Mouse (Mus musculus): ENCODE measurements around the gene Hsd17b6. TPM values are rescaled to one million over a fixed set of nuclear protein-coding genes. Genes with fewer than 3 reads are reported as not detected.
"Not testable (repeated sequence)": the region's sequence is repeated elsewhere in the genome, so short reads cannot be mapped to it uniquely, and the experiment has no call there.

The Hsd17b6 gene
- not detected for total RNA-seq (2021)

DNA sequence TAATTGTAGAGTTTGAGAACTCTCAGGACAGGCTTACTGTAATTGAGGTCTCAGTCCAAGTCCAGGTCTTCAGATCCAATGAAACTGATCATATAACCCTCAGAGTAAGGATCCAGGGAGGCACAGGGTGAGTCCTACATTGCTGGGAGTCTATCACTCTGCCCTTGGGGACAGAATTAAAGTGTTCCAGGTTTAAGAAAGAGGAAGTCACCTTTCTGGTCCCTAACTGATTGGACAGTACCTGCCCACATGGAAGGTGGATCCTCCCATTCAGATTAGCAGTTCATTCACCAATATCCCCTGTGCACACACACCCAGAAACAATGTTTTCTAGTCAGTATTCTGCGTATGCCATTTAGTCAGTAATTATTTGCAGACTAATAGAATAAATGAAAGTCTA lies at the start of gene Hsd17b6:
Hsd17b6 (minus strand) TSS at position 166 of the 400 bp plus-strand sequence.
- intact Hi-C loops (cut with DNase I) = loop anchor here (2.0 to 10.0 kb wide), 3 partner anchors 51 to 323 kb away; partner anchors contain the start of gene Zbtb39
- no peak for DNase-seq (ENCODE audit: extremely low spot score in 1 of 2, low spot score in 2 of 2)

DNA sequence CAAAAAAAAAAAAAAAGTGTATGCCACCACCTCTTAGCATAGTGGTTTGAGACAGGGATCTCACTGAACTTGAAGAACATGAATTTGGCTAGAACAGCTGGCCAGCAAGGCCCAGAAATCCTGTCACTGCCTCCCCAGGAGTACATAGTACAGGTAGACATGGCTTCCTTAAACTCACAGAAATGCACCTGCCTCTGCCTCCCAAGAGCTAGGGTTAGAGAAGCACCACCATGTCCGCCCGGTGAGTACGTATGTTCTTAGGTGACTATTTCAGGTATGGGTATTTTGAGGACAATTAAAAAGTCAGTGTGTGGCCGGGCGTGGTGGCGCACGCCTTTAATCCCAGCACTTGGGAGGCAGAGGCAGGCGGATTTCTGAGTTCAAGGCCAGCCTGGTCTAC lies 45.6 kb upstream of the Hsd17b6 start:
- intact Hi-C loops (cut with DNase I) = no loop called here
- no peak for DNase-seq (ENCODE audit: extremely low spot score in 1 of 2, low spot score in 2 of 2)

DNA sequence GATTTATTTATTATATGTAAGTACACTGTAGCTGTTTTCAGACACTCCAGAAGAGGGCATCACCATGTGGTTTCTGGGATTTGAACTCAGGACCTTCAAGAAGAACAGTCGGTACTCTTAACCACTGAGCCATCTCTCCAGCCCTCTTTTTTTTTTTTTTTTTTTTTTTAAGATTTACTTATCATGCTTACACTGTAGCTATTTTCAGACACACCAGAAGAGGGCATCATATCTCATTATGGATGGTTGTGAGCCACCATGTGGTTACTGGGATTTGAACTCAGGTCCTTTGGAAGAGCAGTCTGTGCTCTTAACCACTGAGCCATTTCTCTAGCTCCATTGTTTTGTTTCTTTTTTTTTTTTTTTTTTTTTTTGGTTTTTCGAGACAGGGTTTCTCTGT lies 44.7 kb upstream of the Hsd17b6 start:
- intact Hi-C loops (cut with DNase I); DNase-seq (ENCODE audit: extremely low spot score in 1 of 2, low spot score in 2 of 2): not testable (repeated sequence)

DNA sequence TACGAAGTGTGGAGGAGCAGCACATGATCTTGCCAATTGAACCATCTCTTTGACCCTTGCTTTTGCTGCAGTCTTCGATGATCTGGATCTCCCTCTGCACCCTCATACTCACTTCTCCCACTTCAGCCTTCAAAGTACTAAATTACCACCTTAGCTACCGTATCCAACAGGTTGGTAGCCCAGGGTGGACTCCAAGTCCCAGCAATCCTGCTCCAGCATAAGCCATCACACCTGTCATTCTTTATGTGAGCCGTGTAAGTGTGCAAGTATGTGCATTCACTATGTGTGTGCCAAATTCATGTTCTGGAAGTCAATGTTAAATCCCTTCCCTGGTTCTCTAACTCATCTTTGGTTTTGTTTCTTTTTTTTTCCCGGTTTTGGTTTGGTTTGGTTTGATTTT lies 44.2 kb upstream of the Hsd17b6 start:
- no peak for DNase-seq (ENCODE audit: extremely low spot score in 1 of 2, low spot score in 2 of 2)
- intact Hi-C loops (cut with DNase I) = no loop called here

DNA sequence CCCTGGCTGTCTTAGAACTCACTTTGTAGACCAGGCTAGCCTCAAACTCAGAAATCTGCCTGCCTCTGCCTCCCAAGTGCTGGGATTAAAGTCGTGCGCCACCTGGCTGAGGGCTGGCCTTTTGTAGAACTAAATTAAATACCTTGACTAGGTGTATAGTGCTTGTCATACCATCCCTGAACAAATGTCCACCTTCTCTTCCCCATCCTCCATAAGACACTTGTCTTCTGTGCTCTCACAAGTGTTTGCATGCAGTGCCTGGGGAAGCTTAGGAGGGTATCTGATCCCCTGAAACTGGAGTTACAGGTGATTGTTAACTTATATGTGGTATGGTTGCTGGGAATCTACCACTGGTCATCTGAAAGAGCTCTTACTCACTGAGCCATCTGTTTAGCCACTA lies 42.9 kb upstream of the Hsd17b6 start:
- intact Hi-C loops (cut with DNase I) = no loop called here
- no peak for DNase-seq (ENCODE audit: extremely low spot score in 1 of 2, low spot score in 2 of 2)

DNA sequence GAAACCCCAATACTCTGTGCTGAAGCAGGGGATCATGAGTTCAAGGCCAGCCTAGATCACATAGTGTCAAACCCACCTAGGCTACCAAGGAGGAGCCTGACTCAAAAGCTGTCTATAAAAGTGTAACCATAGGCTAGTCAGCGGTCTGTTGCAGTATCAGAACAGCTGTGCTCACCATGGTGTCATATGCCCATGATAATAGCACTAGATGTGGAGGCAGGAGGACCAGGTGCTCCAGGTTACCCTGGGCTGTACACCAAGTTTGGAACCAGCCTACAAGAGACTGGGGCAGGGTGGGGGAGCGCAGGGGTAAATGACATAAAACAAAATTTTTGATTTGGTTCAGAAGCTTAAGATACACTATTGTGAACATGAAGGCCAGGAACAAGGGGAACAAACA lies 42.3 kb upstream of the Hsd17b6 start:
- DNase-seq (ENCODE audit: extremely low spot score in 1 of 2, low spot score in 2 of 2) = no peak
- intact Hi-C loops (cut with DNase I) = no loop called here

DNA sequence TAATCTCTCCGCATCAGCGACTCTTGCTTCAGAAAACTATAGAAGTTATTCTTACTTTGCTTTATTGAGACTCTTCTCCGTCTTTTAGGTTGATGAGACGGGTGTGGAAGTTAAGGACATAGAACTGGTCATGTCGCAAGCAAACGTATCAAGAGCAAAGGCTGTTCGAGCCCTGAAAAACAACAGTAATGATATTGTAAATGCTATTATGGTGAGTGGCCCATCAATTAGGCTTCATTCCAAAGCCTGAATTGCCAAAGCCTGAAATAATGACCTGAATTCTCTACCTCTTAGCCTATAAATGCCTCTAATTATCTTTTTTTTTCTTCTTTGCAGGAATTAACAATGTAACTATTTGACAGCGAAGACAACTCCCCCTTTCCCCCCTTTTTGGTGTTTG lies 40.7 kb upstream of the Hsd17b6 start:
- no peak for DNase-seq (ENCODE audit: extremely low spot score in 1 of 2, low spot score in 2 of 2)
- intact Hi-C loops (cut with DNase I) = no loop called here

DNA sequence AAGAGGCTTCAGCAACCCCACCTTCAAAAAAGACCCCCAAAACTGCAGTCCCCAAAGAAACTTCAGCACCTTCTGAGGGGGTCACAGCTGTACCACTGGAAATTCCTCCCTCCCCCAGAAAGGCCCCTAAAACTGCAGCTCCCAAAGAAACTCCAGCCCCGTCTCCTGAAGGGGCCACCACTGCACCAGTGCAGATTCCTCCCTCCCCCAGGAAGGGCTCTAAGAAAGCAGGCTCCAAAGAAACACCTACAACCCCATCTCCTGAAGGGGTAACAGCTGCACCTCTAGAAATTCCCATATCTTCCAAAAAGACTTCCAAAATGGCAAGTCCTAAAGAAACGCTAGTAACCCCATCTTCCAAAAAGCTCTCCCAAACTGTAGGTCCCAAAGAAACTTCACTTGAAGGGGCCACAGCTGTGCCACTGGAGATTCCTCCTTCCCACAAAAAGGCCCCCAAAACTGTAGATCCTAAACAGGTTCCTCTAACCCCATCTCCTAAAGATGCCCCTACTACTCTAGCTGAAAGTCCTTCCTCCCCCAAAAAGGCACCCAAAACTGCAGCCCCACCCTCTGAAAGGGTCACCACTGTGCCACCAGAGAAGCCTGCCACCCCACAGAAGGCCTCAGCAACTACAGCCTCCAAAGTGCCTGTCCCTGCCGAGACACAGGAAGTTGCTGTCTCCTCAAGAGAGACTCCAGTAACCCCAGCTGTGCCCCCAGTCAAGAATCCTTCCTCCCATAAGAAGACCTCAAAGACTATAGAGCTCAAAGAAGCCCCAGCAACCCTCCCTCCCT lies 35.8 kb upstream of the Hsd17b6 start:
- DNase-seq (ENCODE audit: extremely low spot score in 1 of 2, low spot score in 2 of 2) = no peak
- intact Hi-C loops (cut with DNase I) = no loop called here

DNA sequence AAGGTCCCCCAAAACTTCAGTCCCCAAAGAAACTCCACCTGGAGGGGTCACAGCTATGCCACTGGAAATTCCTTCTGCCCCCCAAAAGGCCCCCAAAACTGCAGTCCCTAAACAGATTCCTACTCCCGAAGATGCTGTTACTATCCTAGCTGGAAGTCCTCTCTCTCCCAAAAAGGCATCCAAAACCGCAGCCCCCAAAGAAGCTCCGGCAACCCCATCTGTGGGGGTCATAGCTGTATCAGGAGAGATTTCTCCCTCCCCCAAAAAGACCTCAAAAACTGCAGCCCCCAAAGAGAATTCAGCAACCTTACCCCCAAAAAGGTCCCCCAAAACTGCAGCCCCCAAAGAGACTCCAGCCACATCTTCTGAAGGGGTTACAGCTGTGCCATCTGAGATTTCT lies 35.1 kb upstream of the Hsd17b6 start:
- intact Hi-C loops (cut with DNase I) = no loop called here
- no peak for DNase-seq (ENCODE audit: extremely low spot score in 1 of 2, low spot score in 2 of 2)

DNA sequence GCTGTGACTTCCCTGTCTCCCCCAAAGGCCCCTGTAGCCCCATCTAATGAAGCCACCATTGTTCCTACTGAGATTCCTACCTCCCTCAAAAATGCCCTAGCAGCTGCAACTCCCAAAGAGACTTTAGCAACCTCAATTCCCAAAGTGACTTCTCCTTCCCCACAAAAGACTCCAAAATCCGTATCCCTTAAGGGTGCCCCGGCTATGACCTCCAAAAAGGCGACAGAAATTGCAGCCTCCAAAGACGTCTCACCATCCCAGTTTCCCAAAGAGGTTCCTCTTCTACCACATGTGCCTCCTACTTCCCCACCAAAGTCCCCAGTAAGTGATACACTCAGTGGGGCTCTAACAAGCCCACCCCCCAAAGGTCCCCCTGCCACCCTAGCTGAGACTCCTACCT lies 34.2 kb upstream of the Hsd17b6 start:
- DNase-seq (ENCODE audit: extremely low spot score in 1 of 2, low spot score in 2 of 2) = no peak
- intact Hi-C loops (cut with DNase I) = no loop called here

DNA sequence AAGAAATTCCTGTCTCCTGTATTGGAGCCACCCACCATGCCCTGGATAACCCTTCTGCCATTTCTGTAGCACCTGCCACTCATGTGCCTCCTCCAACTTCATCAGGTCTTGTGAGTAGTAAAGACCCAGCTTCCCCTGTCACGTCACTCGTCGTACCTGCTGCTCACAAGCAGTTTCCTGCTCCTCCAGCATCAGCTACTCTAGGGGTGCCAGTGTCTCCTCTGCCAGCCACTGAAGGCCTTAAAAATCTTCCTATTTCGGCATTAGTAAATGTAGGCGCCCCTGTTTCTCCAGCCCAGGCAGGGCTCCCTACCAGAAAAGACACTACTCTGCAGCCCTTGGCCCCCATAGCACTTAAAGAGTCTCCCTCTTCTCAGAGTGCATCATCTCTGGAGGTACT lies 32.9 kb upstream of the Hsd17b6 start:
- no peak for DNase-seq (ENCODE audit: extremely low spot score in 1 of 2, low spot score in 2 of 2)
- intact Hi-C loops (cut with DNase I) = no loop called here

DNA sequence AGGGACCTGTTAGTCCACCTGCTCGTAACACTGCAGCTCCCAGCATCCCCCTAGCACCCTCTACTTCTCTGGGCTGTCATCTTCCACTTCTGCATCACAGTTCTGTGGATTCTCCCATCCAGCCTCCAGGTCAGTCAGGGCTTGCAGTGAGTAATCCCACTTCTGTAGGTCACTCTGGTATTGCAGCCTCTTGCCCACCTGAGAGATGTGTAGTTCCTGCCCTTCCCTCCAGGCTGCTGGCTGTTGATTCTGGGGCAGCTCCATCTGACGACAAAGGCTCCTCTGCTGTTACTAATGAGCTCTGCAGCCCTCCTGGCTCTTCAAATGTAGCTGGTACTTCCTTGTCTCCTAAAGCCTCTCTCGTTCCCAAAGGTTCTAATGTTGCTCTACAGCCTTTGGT lies 32.4 kb upstream of the Hsd17b6 start:
- intact Hi-C loops (cut with DNase I) = no loop called here
- DNase-seq (ENCODE audit: extremely low spot score in 1 of 2, low spot score in 2 of 2) = no peak

DNA sequence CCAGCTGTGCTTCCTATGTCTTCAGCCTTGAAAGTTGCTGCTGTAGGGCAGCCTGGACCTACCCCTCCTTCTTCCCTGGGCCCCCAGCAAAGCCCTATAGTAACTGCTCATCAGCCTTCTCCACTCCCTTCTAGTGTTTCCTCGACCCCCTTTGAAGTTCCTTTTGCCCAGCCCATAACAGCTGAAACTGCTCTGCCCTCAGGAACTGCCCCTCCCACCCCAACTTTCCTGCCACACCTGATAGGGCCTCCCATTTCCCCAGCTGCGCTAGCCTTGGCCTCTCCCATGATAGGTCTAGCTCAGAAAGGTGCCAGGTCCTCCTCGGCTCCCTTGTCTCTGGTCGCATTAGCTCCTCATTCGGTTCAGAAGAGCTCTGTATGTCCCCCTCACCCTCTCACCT lies 31.8 kb upstream of the Hsd17b6 start:
- no peak for DNase-seq (ENCODE audit: extremely low spot score in 1 of 2, low spot score in 2 of 2)
- intact Hi-C loops (cut with DNase I) = no loop called here

DNA sequence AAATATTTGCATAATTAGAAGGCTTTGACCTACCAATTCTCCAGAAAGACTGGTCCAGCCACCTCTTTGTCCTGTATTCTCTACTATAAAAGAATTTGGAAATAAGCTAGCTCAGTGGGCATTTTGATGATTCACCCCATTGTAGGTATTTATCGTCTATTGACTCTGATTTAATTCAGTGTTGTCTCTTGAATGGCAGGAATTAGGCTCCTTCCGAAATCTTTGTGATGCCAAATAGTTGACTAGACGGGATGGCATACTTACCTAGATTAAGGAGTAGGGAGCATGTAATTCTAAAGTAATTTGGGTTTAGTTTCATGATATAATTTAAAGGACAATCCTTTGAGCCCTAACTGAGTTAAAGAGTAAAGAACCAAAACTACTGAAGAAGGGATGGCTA lies 30.5 kb upstream of the Hsd17b6 start:
- intact Hi-C loops (cut with DNase I) = no loop called here
- DNase-seq (ENCODE audit: extremely low spot score in 1 of 2, low spot score in 2 of 2) = no peak

DNA sequence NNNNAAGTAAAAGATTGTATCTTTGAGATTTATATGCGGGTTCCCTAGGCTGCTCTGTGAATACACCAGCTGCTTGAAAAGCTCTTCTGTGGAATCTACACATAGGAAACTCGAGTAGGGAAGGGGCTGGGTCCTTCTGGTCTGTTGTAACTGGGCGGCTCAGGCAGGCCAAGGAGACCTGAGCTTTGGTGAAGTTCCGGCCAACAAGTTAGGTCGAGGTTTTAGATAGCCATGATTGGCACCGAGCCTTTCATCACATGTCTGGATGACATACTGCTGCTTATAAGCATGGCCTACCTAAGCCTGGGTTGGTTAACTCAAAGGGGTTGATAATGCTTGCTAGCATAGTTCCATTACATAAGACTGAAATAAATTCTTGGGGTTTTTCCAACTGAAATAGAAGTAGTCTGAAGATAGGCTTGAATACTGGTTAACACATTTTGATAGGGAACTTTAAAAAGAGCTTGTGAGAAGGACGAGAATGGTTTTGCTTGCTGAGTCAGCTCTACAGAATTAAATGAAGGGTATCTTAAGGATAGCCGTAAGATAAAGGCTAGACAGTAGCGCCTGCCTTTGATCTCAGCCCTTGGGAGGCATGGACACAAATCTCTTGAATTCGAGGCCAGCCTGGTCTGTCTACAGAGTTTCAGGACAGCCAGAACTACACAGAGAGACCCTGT lies 29.5 kb upstream of the Hsd17b6 start:
- peak in 1 of 2 experiments; percentile 60 for DNase-seq (ENCODE audit: extremely low spot score in 1 of 2, low spot score in 2 of 2)
- intact Hi-C loops (cut with DNase I) = no loop called here

DNA sequence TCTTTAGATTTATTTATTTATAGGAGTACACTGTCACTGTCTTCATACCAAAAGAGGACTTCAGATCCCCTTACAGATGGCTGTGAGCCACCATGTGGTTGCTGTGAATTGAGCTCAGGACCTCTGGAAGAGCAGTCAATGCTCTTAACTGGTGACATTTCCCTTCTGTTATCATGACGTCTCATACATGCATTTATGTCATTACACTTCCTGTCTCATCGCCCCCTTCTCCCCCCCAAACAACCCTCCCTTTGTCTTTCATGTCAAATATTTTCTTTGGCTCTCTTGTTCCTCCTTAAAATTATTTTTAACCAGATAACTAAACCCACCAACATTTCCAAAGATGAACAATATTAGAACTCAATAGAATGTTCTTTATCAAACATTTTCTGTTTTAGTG lies 23.4 kb upstream of the Hsd17b6 start:
- intact Hi-C loops (cut with DNase I) = no loop called here
- no peak for DNase-seq (ENCODE audit: extremely low spot score in 1 of 2, low spot score in 2 of 2)

DNA sequence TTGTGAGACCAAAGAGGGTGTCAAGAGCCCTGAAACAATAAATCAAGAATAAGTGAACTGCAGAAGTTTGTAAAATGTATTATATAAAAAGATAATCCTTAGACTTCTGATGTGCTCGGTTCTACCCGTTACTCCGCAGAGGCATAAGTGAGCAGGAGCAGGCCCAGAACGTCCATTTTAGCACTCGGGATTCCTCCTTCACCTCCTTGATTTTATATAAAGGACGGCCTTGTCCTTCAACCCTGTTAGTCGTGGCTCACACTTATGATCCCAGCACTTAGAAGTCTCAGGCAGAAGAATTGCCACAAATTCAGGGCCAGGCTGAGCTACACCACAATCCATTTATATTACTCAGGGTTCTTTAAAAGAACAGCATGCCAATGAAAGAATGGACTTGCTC lies 22.5 kb upstream of the Hsd17b6 start:
- DNase-seq (ENCODE audit: extremely low spot score in 1 of 2, low spot score in 2 of 2) = no peak
- intact Hi-C loops (cut with DNase I) = no loop called here

DNA sequence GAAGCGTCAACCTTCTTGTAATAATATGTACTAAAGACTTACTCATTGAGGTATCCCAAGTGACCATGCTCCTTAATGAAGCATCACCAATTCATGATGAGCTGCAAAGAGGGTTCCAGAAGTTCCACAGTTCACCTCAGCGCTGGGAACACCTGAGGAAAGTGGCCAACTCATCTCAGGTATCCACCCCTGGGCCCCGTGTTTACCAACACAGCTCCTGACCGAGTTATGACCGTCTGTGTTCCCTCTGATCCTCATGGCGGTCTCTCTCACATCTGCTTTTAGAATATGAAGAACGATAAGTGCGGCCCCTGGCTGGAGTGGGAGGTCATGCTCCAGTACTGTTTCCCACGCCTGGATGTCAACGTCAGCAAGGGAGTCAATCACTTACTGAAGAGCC lies 16.1 kb upstream of the Hsd17b6 start:
- intact Hi-C loops (cut with DNase I) = no loop called here
- no peak for DNase-seq (ENCODE audit: extremely low spot score in 1 of 2, low spot score in 2 of 2)

DNA sequence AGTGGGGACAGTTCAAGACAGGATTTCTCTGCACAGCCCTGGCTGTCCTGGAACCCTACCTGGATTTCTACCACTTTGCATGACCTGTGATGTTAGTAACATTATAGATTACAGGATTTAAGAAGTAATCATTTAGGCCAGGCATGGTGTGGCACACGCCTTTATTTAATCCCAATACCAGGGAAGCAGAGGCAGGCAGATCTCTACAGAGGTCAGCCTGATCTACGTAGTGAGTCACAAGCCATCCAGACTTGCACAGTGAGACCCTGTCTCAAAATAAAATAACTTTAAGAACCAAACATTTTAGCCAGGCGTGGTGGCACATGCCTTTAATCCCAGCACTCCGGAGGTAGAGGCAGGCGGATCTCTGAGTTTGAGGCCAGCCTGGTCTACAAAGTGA lies 14.8 kb upstream of the Hsd17b6 start:
- no peak for DNase-seq (ENCODE audit: extremely low spot score in 1 of 2, low spot score in 2 of 2)
- intact Hi-C loops (cut with DNase I) = no loop called here

DNA sequence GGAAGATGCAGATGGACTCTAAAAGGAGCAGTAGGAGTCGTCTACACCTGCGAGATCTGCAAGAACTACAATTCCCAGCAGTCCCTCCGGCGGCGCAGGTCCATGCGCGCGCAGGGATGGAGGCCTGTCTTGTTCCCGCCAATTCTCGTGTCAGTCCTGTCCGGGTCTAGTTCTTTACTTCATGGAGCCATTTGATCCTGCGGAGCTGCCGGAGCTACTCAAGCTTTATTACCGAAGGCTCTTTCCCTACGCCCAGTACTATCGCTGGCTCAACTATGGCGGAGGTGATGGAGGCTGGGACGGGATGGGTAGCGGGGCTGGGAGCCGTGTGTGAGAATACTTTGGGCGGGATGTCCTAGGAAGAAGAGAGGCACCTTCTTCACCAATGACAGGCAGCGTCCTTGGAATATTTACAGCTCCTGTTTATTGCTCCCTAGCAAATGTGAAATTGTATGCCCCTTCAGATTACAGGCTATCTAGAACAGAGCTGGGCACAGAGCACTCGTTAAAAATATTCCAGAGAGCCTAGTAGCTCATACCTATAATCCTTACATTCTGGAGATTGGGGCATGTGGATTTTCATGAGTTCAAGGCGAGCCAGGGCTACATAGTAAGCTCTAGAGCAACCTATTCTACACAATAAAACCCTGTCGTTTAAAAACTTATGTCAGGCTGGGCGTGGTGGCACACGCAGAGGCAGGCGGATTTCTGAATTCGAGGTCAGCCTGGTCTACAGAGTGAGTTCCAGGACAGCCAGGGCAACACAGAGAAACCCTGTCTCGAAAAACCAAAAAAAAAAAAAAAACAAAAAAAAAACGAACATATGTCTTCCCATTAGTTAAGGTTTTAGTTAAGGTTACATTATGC lies 7.9 kb upstream of the Hsd17b6 start, which contains the start of gene Prim1:
Prim1 (plus strand) TSS at position 101 of the 867 bp plus-strand sequence.
- intact Hi-C loops (cut with DNase I) = no loop called here

More for the DNA sequence above, 7.9 kb upstream of the Hsd17b6 start, which contains the start of gene Prim1:
- DNase-seq (ENCODE audit: extremely low spot score in 1 of 2, low spot score in 2 of 2) = peak; percentile 69 to 78
